Mouse (Mus musculus) forebrain, embryonic 11.5 days (tissue): ENCODE measurements around the gene Nkapd1. TPM values are rescaled to one million over a fixed set of nuclear protein-coding genes. Genes with fewer than 3 reads are reported as not detected.
"Not testable (repeated sequence)": the region's sequence is repeated elsewhere in the genome, so short reads cannot be mapped to it uniquely, and the experiment has no call there.

Source experiments
- ATAC-seq: fragments of 200-750 bp; cut with Nextera tagmentation; replicated peaks from 2 replicates; pipeline ENCODE4 v1.8.0; 2017; ENCODE audit warnings: moderate TSS enrichment; ENCODE audit not compliant: low FRiP score
- DNase-seq: peaks from one replicate; pipeline ENCODE4 v3.0.0-alpha.2; 2017; ENCODE audit warnings: low spot score
- H3K27ac ChIP-seq: fragments of 300-500 bp; sonication (generic); 2 replicates; pipeline ENCODE4 v1.5.1; 2014; ENCODE audit warnings: low read depth, low read length
- H3K27me3 ChIP-seq: fragments of 300-500 bp; sonication (generic); 2 replicates; pipeline ENCODE4 v1.6.1; 2014; ENCODE audit warnings: mild to moderate bottlenecking, low read length, mixed read lengths; ENCODE audit not compliant: control insufficient read depth, insufficient read depth
- H3K36me3 ChIP-seq: fragments of 300-500 bp; sonication (generic); 2 replicates; pipeline ENCODE4 v1.6.1; 2014; ENCODE audit warnings: mild to moderate bottlenecking, low read length, moderate library complexity, mixed read lengths; ENCODE audit not compliant: control insufficient read depth, insufficient read depth
- H3K4me1 ChIP-seq: fragments of 300-500 bp; sonication (generic); replicated peaks from 2 replicates; pipeline ENCODE4 v1.6.1; 2014; ENCODE audit warnings: low read length, mixed read lengths; ENCODE audit not compliant: control insufficient read depth, insufficient read depth
- H3K4me2 ChIP-seq: fragments of 300-500 bp; sonication (generic); 2 replicates; pipeline ENCODE4 v1.6.1; 2014; ENCODE audit warnings: low read depth, mild to moderate bottlenecking, low read length, moderate library complexity, mixed read lengths; ENCODE audit not compliant: severe bottlenecking
- H3K4me3 ChIP-seq: fragments of 300-500 bp; sonication (generic); 2 replicates; pipeline ENCODE4 v1.5.1; 2014; ENCODE audit warnings: low read depth, low read length
- H3K9ac ChIP-seq: fragments of 300-500 bp; sonication (generic); 2 replicates; pipeline ENCODE4 v1.6.1; 2014; ENCODE audit warnings: low read length
- H3K9me3 ChIP-seq: fragments of 300-500 bp; sonication (generic); 2 replicates; pipeline ENCODE4 v1.6.1; 2016; ENCODE audit warnings: low read length, mixed read lengths; ENCODE audit not compliant: control insufficient read depth
- WGBS: fragments of 180-500 bp; shearing (Covaris S2); extraction: QIAGEN DNeasy Blood & Tissue Kit; methylation state at CpG from one replicate; pipeline ENCODE4 v1.1.7; 2014; 5-methylcytosine and 5-hydroxymethylcytosine counted together
- polyA plus RNA-seq: library from polyadenylated mRNA; unstranded; fragments of >200 nt; fragmentation: Nextera tagmentation; extraction: Ambion mirVana; gene quantifications from 2 replicates; pipeline ENCODE4 v1.2.1, GENCODE M21; 2014

The Nkapd1 gene
- polyA plus RNA-seq, 1 experiment from 2014 or later: 24.3 TPM

DNA sequence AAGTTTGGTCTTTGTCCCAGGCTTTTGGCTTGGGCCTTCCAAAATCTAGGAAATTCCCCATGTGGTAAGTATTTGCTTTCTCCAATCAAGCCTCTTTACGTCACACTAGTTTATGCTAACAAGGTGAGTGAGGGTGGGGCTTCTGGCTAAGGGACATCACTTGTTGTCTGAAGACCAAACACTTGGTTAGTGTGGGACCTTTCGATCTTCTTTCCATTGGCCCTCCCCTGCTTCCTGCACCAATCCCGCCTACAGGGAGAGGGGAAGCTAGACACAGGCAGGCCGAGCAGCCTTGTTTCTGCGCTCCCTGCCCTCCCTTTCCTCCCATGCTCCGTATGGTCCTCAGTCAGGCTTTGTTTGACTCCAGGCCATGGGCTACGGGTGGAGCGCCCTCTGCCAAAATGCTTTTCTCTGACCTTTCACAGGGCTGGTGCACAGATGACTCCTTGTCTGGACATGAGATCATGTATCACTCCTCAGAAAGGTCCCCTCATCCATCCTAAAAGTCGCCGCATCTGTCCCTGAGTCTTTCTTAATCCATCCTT is 29.6 kb upstream of the Nkapd1 start:
- WGBS: 75% methylated on average over 10 of the region's 10 CpGs
- H3K36me3 ChIP-seq: peaks cover 12% of the 10 kb centered on the region; the same call in 1 of the 2 replicates

DNA sequence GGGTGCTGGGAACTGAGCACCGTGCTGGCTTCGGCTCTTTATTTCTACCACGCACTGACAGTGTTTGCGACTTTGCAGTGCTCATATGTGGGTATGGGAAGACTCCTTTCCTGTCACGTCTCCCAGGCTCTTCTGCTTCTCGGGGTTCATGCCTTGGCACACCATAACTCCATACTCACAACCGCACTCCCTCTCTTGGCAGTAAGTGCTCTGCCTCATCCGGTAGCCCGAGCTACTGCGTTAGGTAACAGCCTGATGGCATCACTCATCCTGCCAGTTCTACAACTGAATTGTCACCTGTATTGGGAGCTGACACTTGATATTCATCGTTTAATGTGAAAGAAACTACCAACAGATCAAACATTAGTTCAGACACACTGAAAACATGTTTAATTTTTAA is 17.0 kb upstream of the Nkapd1 start:
- Histone ChIP-seq H3K4me1 (no peaks in the 10 kb centered on the region), H3K9me3 (no peaks in the 10 kb centered on the region), H3K27me3 (no peaks in the 10 kb centered on the region), H3K4me3 (no peak overlapping the region), H3K9ac (no peak overlapping the region), H3K27ac (no peak overlapping the region), H3K4me2 (no peak overlapping the region), H3K36me3 (peaks cover 2% of the 10 kb centered on the region; the same call in 1 of the 2 replicates)
- no peak for ATAC-seq
- no peak for DNase-seq
- 93% methylated on average over 11 of the region's 11 CpGs for WGBS

More for the DNA sequence above, 29.6 kb upstream of the Nkapd1 start:
- no peak overlapping the region for H3K9ac ChIP-seq
- DNase-seq (no peak), ATAC-seq (no peak)
- H3K9me3 ChIP-seq: no peaks in the 10 kb centered on the region
- no peaks in the 10 kb centered on the region for H3K4me1 ChIP-seq
- H3K27ac ChIP-seq: no peak overlapping the region
- H3K4me2 ChIP-seq: no peak overlapping the region
- no peaks in the 10 kb centered on the region for H3K27me3 ChIP-seq
- H3K4me3 ChIP-seq: no peak overlapping the region

DNA sequence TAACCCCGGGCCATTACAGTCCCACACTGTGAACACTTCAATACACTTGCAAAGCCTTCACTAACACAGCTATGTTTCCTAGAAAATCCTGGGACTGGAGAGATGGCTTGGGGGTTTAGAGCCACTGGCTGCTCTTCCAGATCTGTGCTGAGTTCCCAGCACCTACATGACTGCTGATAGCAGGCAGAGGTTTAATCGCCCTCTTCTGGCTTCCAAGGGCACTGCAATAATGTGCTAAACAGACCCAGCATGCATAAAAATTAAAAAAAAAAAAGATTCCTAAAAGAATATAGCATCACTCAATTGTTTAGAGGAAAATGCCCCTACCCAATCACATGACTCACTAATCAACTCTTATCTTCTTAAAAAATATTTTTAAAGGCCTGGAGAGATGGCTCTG is 15.8 kb upstream of the Nkapd1 start:
- DNase-seq: peak; percentile 53

DNA sequence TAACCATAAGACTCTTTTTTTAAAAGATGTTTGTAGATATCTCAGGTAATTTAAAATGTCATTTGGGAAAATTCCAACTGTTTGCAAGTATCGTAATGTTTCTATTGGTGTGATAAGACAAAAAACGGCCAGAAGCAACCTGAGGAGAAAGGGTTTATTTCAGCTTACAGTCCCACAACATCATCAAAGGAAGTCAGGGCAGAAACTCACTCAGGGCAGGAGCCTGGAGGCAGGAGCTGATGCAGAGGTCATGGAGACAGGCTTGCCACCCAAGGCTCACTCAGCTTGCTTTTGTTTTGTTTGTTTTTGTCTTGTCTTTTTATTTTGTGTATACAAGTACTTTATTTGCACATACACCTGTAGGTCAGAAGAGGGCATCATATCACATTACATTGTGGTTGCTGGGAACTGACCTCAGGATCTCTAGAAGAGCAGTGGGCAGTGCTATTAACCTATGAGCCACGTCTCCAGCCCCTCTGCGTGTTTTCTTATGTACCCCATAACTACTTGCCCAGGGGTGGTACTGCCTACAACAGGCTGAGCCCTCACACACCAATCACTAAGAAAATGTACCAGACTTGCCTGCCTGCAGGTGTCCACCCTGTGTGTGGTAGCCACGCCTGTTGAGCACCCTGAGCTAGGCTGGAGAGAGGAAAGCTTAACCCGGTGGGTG is 14.9 kb upstream of the Nkapd1 start:
- H3K4me2 ChIP-seq: no peak overlapping the region
- no peak for DNase-seq
- WGBS: 90% methylated on average over 6 of the region's 6 CpGs
- no peak overlapping the region for H3K27ac ChIP-seq
- no peaks in the 10 kb centered on the region; the same call in 1 of the 2 replicates for H3K36me3 ChIP-seq
- H3K9ac ChIP-seq: no peak overlapping the region
- no peak overlapping the region for H3K4me3 ChIP-seq
- no peak for ATAC-seq
- no peaks in the 10 kb centered on the region for H3K4me1 ChIP-seq
- no peaks in the 10 kb centered on the region for H3K9me3 ChIP-seq
- H3K27me3 ChIP-seq: no peaks in the 10 kb centered on the region

More for the DNA sequence above, 15.8 kb upstream of the Nkapd1 start:
- H3K9me3 ChIP-seq: no peaks in the 10 kb centered on the region
- H3K27ac ChIP-seq: no peak overlapping the region
- H3K9ac ChIP-seq: no peak overlapping the region
- H3K4me2 ChIP-seq: no peak overlapping the region
- H3K36me3 ChIP-seq: no peaks in the 10 kb centered on the region; the same call in 1 of the 2 replicates
- no peaks in the 10 kb centered on the region for H3K4me1 ChIP-seq
- WGBS: 58% methylated on average over 2 of the region's 2 CpGs
- no peak for ATAC-seq
- H3K4me3 ChIP-seq: no peak overlapping the region
- no peaks in the 10 kb centered on the region for H3K27me3 ChIP-seq

DNA sequence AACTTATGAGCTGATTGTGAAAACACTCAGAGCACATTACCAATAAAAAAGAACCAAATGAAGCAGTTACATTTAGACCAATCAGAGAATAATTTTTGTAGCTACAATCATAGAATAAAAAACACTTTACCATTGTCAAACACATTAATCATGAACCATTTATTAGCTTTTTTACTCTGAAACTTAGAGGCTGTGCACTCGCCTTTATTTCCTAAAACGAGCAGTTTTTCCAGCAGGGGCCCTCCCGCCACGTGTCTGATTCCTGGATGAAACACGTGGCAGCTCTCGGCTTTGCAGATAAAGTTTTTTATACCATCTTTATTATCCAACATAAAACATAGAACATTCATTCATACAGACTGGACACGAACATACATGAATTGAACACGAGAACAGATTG is 13.6 kb upstream of the Nkapd1 start:
- not testable (repeated sequence) for H3K4me3 ChIP-seq, H3K27ac ChIP-seq, H3K9me3 ChIP-seq, H3K4me2 ChIP-seq, H3K27me3 ChIP-seq, H3K9ac ChIP-seq, H3K36me3 ChIP-seq, ATAC-seq, H3K4me1 ChIP-seq, DNase-seq
- 92% methylated on average over 6 of the region's 8 CpGs for WGBS

DNA sequence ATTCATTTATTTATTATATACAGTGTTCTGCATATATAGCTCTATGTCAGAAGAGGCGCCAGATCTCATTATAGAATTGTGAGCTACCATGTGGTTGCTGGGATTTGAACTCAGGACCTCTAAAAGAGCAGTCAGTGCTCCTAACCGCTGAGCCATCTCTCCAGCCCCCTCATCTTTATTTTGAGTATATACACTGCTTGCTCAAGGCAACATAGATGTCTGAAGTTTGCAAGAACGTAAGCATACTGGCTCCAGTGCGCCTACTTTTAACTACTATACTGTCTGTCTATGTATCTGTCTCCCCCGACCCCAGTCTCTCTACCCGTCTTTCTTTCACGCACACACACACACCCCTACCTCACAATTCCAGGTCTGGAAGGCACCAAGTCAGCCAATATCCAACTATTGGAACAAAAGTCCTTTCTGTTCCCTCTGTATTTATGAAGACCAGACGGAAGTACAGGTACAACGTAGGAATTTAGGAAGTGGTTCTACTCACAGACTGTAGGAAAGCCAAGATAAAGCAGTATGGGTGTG is 598 bp upstream of the Nkapd1 start:
- no peak overlapping the region for H3K9ac ChIP-seq
- H3K27ac ChIP-seq: no peak overlapping the region
- H3K27me3 ChIP-seq: no peaks in the 10 kb centered on the region
- H3K4me3 ChIP-seq: peak overlapping the region; percentile 97
- ATAC-seq (no peak; the same call in 1 of the 2 replicates), DNase-seq (no peak)
- peaks cover 7% of the 10 kb centered on the region; the same call in 1 of the 2 replicates for H3K36me3 ChIP-seq
- peak overlapping the region; percentile 77; the same call in 1 of the 2 replicates for H3K4me2 ChIP-seq
- WGBS: 65% methylated on average over 9 of the region's 9 CpGs
- H3K9me3 ChIP-seq: no peaks in the 10 kb centered on the region
- no peaks in the 10 kb centered on the region; the same call in 1 of the 2 replicates for H3K4me1 ChIP-seq

DNA sequence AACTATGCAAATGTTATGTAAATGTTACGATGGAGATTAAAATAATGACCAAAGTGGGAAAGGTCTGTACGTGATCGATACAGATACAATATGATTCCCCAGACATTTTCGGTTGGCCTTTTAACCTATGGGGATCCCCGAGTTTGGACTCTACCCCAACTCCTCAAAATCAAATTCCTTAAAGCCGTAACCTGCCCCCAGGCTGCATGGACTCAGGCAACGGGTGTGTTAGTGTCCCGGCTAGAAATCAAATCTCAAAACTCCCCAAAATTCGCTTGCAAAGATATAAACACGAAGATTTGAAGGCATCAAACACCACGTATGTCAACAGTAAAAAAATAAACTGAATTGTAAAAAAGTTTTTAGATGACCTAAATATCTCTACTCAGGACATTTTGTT is 1.1 kb downstream of the Nkapd1 start:
- WGBS: 43% methylated on average over 11 of the region's 11 CpGs
- no peak for DNase-seq
- no peaks in the 10 kb centered on the region; the same call in 1 of the 2 replicates for H3K4me1 ChIP-seq

DNA sequence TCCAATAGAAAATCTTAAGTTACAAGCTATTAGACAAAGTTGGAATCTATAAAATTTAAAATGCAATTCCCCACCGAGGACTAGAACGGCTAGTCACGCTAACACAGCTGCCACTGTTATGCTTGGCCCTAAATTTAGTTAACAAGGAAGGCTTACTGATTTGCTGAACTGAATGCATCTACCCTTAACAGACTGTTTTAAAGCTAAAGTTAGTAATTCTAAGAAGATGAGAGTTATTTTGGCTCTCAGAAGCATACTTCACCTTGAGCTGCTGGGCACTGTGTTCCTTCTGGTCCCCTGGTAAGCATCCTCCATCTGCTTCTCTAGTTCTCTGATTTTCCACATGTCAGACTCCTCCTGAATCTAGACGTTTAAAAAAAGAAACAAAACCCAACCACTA is 5.1 kb downstream of the Nkapd1 start:
- Histone ChIP-seq H3K27me3 (no peaks in the 10 kb centered on the region), H3K27ac (no peak overlapping the region), H3K36me3 (peaks cover 7% of the 10 kb centered on the region; the same call in 1 of the 2 replicates), H3K4me1 (no peaks in the 10 kb centered on the region; the same call in 1 of the 2 replicates), H3K4me2 (no peak overlapping the region), H3K9ac (no peak overlapping the region), H3K4me3 (no peak overlapping the region), H3K9me3 (no peaks in the 10 kb centered on the region)
- ATAC-seq (no peak), DNase-seq (no peak)
- WGBS: 90% methylated on average over 4 of the region's 4 CpGs

More for the DNA sequence above, 1.1 kb downstream of the Nkapd1 start:
- Histone ChIP-seq H3K36me3 (peaks cover 7% of the 10 kb centered on the region; the same call in 1 of the 2 replicates), H3K9ac (peak overlapping the region; percentile 95), H3K9me3 (no peaks in the 10 kb centered on the region), H3K4me3 (peak overlapping the region; percentile 97), H3K4me2 (peak overlapping the region; percentile 77), H3K27me3 (no peaks in the 10 kb centered on the region), H3K27ac (0 out of 2 replicates have a peak overlapping the region, but pooled peaks have one; percentile 85)
- no peak for ATAC-seq
